Mouse (Mus musculus): ENCODE measurements at regions not wholly inside any gene's neighbourhood (a gene's known extent, or its start where the extent isn't known, plus 50 kb on each side); places are given as distances from the start of the nearest gene placed in this dataset.
A peak's percentile ranks its signal among the peaks of the same experiment; 100 is the strongest.
"Not testable (repeated sequence)": the region's sequence is repeated elsewhere in the genome, so short reads cannot be mapped to it uniquely, and the experiment has no call there.

DNA sequence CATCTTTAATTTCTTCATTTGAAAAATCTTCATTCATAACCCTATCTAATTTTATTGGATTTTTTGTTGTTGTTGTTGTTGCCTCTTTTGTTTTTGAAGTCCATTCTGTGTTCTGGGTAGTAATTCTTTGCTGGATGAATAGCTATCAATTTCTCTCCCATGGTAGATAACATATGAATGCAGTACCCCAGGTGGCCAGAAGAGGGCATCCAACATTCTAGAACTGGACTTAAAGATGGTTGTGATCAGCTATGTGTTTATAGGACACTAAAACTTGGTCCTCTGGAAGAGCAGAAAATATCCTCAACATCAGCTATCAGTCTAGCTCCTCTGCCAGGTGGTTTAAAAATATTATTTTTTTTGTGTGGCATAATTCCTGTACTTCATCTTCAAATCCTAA, 73.0 kb downstream of the Prl2c3 start:
- DNase-seq (ENCODE audit: low read depth in 2 of 2, low spot score in 2 of 2), result peak in 1 of 2 experiments; percentile 12

DNA sequence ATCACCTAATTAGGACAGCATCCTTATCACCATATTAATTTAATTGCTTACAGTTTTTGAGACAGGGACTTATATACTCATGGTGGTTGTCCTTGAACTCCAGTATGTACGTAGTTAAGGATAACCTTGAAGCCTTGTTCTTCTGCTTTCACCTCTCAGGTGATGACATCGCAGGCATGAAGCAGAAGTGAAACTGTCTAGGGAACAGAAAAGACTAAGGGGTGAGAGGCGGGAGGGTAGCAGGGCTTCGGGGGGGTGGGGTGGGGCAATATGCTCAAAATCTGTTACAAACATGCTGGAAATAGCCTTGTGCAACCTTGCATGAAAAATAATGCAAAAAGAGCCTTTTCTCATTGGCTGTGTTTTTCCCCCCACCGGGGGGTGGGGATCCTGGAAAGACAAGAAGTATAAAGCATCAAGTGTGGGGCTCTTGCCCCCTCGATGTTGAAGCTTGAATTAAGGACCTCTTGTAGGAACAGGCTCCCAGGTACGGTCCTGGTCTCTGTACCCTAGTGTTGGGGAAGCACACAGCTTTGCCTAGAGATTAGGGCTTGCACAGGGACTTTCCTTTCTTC, 81.8 kb downstream of the Prl2c3 start:
- not testable (repeated sequence) for DNase-seq (ENCODE audit: low read depth in 2 of 2, low spot score in 2 of 2)

- DNase-seq (ENCODE audit: low read depth in 2 of 2, low spot score in 2 of 2), result no peak
These were observed 88.2 kb downstream of the Prl2c3 start for GRCm38 (mm10) chr13:12711471-12712273.

DNA sequence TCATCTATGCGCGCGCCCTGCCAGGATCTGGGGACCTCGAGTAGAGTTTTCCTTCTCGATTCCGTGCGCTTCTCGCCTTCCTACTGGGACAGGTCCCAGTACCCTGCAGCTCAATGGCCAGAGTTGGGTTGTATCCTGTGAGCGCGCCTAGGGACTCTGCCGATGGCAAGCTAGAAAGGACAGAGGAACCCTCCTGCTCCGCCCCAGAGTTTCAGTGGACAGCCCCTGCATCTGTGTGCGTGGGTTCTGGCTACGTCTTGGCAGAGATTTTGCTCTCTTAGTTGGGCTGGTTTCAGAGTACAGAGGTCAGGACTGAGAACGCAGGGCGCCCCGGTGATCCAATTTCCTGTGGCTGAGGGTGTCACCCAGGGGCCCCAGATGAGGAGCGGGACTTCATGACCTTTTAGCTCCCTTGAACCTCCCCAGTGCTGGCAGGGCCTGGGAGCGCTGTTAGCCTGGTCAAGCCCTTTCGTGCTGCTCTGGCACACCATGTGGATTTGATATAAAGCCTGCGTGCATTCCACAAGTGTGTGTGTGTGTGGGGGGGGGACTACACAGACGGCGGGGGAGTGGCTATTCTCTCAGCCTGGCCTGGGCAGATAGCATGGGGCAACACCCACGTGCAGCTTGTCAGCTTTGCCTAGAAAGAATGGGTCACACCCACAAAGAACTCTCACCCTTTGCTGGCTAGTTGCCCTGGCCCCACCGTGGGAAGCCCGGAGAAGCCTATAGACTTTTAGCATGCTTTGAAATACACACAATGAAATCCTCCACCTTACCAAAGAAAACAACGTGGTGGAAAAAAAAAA, 96.9 kb downstream of the Prl2c3 start:
- not testable (repeated sequence) for DNase-seq (ENCODE audit: low read depth in 2 of 2, low spot score in 2 of 2)

DNA sequence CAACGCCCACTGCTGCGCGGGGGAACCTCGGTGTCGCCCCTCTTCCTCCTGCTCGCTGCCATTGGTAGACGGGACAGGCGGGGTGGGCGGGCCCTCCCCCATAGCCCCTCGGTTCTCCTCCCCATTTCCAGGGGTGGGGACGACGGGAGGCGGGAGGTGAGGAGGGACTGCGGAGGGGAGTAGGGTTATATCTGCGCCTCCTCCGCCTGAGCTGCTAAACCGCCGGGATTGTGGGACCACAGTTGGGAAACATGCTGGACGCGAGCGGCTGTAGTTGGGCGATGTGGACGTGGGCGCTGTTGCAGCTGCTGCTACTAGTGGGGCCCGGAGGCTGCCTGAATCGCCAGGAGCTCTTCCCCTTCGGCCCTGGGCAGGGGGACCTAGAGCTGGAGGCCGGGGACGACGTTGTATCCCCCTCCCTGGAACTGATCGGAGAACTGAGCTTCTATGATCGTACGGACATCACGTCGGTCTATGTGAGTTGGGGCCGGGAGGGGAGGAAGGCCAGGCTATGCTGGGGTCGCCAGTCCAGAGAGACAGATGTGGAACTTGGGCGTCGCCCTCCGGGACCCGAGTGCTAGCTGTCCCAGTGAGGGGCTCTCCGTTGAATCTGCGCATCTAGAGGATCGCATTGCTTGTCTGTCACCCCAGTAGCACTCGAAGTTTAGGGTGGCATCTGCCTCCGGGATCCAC, 97.6 kb downstream of the Prl2c3 start:
- DNase-seq (ENCODE audit: low read depth in 2 of 2, low spot score in 2 of 2), result not testable (repeated sequence)

- DNase-seq (ENCODE audit: low read depth in 2 of 2, low spot score in 2 of 2), result not testable (repeated sequence)
These were observed 106.2 kb downstream of the Prl2c3 start for GRCm38 (mm10) chr13:12693593-12694118.

DNA sequence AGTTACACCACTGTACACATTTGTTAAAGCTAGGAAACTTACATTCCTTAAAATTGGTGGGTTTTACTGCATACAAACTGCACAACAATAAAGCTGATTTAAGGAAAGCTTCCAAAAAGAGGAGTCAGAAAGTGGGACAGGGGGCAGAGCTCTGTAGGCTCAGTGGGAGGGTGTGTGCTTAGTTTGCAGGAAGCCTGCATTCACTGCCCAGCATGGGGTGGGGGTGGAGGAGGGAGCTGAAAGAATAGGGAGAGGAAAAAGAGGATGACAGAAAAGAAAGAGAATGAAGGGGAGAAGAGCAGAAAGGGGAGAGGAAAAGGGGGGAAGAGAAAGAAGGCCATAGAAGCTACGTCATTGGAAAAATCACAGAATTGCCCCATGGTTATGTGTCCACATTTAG, 111.1 kb downstream of the Prl2c3 start:
- not testable (repeated sequence) for DNase-seq (ENCODE audit: low read depth in 2 of 2, low spot score in 2 of 2)

DNA sequence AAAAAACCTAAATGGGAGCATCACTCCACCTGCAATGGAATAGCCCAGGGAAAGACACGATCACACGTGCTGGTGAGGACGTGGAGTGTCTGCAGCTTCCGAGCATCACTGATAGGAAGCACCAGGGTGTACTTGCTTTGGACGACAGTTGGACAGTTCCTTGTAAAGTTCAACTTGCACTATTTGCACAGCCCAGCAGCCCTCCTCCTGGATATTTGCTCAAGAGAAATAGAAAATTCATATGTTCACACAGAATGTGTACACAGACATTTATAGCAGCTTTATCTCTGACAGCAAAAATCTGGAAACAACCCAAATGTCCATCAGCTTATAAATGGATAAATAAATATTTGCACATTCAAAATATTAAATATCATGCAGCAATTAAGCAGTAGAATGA, 111.7 kb downstream of the Prl2c3 start:
- not testable (repeated sequence) for DNase-seq (ENCODE audit: low read depth in 2 of 2, low spot score in 2 of 2)

DNA sequence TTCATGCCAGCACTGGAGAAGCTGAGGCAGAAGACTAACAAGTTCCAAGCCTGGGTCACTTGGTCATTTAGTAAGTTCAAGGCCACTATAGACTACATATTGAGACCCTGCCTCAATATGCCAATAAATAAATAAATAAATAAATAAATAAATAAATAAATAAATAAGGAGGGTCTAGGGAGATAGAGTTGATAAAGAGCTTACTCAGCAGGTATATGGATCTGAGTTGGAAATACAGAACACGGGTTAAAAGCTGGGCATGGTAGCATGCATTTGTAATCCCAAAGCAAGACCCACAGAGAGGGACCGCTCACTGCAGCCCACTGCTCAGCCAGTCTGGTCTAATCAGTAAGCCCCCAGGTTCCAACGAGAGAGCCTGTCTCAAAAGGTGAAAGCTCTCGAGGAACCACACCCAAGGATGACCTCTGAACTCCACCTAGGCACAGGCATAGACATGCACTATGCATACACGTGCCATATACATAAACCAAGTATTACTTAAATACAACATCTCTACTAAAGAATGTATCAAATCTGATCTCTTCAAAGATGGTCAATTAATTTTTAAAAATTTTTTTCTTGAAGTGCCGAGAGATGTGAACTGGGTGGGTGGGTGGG, 115.4 kb downstream of the Ero1lb start:
- DNase-seq (ENCODE audit: low read depth in 2 of 2, low spot score in 2 of 2), result not testable (repeated sequence)

DNA sequence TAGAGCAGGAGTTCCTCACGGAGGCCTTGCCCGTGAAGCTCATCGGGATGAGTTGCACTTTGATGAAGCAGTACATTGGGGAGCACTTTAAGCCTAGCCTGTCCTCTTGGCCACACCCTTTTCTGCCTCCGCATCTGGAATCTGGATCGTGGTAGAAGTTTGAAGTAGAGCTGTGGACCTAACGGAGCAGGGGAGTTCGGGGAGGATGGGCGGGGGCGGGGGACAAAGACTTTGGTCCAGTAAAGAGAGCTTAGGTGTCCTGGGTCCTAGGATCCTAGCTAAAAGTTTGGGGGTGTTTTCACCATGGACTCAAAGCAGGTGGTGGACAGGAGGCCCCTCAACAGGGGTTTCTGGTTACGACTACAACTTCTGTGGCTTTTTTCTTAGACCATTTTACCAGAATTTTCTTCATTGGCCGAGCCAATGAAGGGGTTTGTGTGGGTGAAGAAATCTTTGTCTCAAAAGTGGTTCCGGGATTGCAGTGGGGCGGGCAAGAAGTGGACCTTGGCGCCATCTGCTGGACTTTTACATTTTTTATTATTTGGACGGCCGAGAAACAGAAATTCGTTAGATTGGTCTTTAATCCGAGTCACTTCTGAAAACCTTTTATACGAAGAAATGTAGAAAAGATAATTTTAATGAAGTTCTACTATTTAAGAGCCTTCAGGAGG, 114.7 kb downstream of the Ero1lb start:
- DNase-seq (ENCODE audit: low read depth in 2 of 2, low spot score in 2 of 2), result peak in 1 of 2 experiments; percentile 12

- DNase-seq (ENCODE audit: low read depth in 2 of 2, low spot score in 2 of 2), result no peak
These were observed 111.7 kb downstream of the Ero1lb start for GRCm38 (mm10) chr13:12677372-12677771.

- DNase-seq (ENCODE audit: low read depth in 2 of 2, low spot score in 2 of 2), result not testable (repeated sequence)
These were observed 105.3 kb downstream of the Ero1lb start for GRCm38 (mm10) chr13:12671011-12671410.

DNA sequence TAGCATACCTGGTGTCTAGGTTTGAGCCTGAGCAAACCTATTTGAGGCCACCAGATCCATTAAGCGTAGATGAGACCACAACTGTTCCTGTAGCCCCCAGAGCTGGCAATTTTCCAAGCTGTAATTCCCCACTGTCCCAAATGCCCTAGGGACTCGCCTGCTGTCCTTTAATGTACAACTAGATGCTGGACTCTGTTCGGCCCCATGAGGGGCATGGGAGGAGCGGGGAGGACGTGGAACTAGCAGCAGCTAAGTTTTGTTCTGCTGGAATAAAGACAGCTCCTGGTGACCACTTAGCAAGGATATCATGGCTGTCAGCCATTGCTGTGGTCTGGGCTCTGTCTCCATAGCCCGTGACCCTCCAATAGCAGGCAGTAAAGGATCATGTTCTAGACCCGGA, 103.1 kb downstream of the Ero1lb start:
- DNase-seq (ENCODE audit: low read depth in 2 of 2, low spot score in 2 of 2), result not testable (repeated sequence)

- not testable (repeated sequence) for DNase-seq (ENCODE audit: low read depth in 2 of 2, low spot score in 2 of 2)
These were observed 102.3 kb downstream of the Ero1lb start for GRCm38 (mm10) chr13:12667727-12668665.

DNA sequence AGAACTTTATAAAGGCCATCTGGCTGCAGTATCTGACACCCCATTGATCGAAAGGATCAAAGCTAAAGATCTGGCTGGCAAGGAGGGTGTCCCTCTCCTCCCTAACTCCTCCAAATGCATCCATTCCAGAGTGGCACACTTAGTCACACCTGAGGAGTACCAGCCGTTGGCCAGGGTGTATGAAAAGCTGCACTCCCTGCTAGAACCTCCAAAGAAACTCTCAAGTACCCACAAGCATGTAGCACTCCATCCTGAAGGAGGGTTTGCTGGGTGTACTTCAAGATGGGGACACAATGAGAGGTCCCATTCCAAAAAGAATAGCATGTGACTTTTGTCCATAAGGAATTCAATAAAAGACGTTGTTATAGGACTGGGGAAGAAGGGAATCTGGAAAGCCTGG, 100.4 kb downstream of the Ero1lb start:
- not testable (repeated sequence) for DNase-seq (ENCODE audit: low read depth in 2 of 2, low spot score in 2 of 2)
